Mouse (Mus musculus): ENCODE measurements at regions not wholly inside any gene's neighbourhood (a gene's known extent, or its start where the extent isn't known, plus 50 kb on each side); places are given as distances from the start of the nearest gene placed in this dataset.

DNA sequence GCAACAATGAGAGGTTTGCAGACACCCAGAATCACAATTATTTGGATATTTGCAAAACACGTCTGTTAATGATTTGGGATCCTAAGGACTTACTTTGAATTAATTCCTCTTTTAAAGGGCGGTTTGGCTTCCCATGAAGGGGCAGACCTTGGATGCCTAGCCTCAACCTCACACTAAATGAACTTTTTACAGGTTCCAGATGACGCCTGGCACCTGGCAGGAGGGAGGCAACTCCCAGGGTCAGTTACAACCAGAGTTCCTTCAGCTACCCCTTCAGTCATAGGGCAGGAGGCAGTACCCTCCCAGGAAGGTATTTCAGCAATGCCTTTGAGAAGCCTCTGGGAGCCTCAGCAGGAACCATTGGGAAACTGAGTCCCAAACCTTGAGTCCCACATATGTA, 57.9 kb upstream of the Stx18 start:
- no peaks in the 10 kb centered on the region for H3K9me3 ChIP-seq (ENCODE audit: control insufficient read depth, insufficient read depth, low read depth, low read length)
- no peaks in the 10 kb centered on the region for H3K4me1 ChIP-seq (ENCODE audit: control insufficient read depth in 2 of 2, insufficient read depth in 2 of 2, low read length in 2 of 2, poor library complexity in 1 of 2)
- no peaks in the 10 kb centered on the region for H3K36me3 ChIP-seq (ENCODE audit: control insufficient read depth, insufficient read depth, low read length, poor library complexity, severe bottlenecking)
- H3K4me3 ChIP-seq (ENCODE audit: insufficient read depth in 1 of 2, low read depth in 1 of 2, low read length in 2 of 2, poor library complexity in 1 of 2, severe bottlenecking in 1 of 2): no peak overlapping the region
- no peak for TF ChIP-seq CHD2 (IDR thresholded peaks at IDR 0.05; ENCODE audit: low read depth, low read length)
- TF ChIP-seq MAFK (IDR thresholded peaks at IDR 0.05; ENCODE audit: insufficient read depth, low read depth, low read length): no peak
- no peak for TF ChIP-seq ZNF384 (IDR thresholded peaks at IDR 0.05; ENCODE audit: low read depth, low read length)
- no peak for TF ChIP-seq ZC3H11A (IDR thresholded peaks at IDR 0.05; ENCODE audit: borderline replicate concordance, low read depth, low read length)
- TF ChIP-seq HCFC1 (IDR thresholded peaks at IDR 0.05; ENCODE audit: borderline replicate concordance, insufficient read depth, low read length): no peak
- in situ Hi-C loops (cut with MboI; ENCODE audit: low sequenced_read_pairs in 2 of 2, unreplicated experiment in 2 of 2): no loop called here
- no peak overlapping the region for H3K27ac ChIP-seq (ENCODE audit: insufficient read depth, low read depth, low read length, poor library complexity, severe bottlenecking)
- no peak for DNase-seq (ENCODE audit: low read depth, low spot score)
- H3K9ac ChIP-seq (ENCODE audit: insufficient read depth, low read depth, low read length, poor library complexity, severe bottlenecking): no peak overlapping the region

GRCm38 (mm10) chr5:37976943-37977434, 61.6 kb upstream of the Stx18 start:
- Histone ChIP-seq H3K27ac (ENCODE audit: insufficient read depth, low read depth, low read length, poor library complexity, severe bottlenecking) (no peak overlapping the region), H3K4me3 (ENCODE audit: insufficient read depth in 1 of 2, low read depth in 1 of 2, low read length in 2 of 2, poor library complexity in 1 of 2, severe bottlenecking in 1 of 2) (no peak overlapping the region), H3K9ac (ENCODE audit: insufficient read depth, low read depth, low read length, poor library complexity, severe bottlenecking) (no peak overlapping the region), H3K9me3 (ENCODE audit: control insufficient read depth, insufficient read depth, low read depth, low read length) (no peaks in the 10 kb centered on the region), H3K4me1 (ENCODE audit: control insufficient read depth in 2 of 2, insufficient read depth in 2 of 2, low read length in 2 of 2, poor library complexity in 1 of 2) (no peaks in the 10 kb centered on the region), H3K36me3 (ENCODE audit: control insufficient read depth, insufficient read depth, low read length, poor library complexity, severe bottlenecking) (no peaks in the 10 kb centered on the region)
- DNase-seq (ENCODE audit: low read depth, low spot score): no peak
- TF ChIP-seq CHD2 (IDR thresholded peaks at IDR 0.05; ENCODE audit: low read depth, low read length) (no peak), MAFK (IDR thresholded peaks at IDR 0.05; ENCODE audit: insufficient read depth, low read depth, low read length) (no peak), ZC3H11A (IDR thresholded peaks at IDR 0.05; ENCODE audit: borderline replicate concordance, low read depth, low read length) (no peak), ZNF384 (IDR thresholded peaks at IDR 0.05; ENCODE audit: low read depth, low read length) (no peak), HCFC1 (IDR thresholded peaks at IDR 0.05; ENCODE audit: borderline replicate concordance, insufficient read depth, low read length) (no peak)
- in situ Hi-C loops (cut with MboI; ENCODE audit: low sequenced_read_pairs in 2 of 2, unreplicated experiment in 2 of 2): no loop called here

- in situ Hi-C loops (cut with MboI; ENCODE audit: low sequenced_read_pairs in 2 of 2, unreplicated experiment in 2 of 2): no loop called here
These were observed 65.5 kb upstream of the Stx18 start for GRCm38 (mm10) chr5:37972980-37973545.

GRCm38 (mm10) chr5:37971724-37972123, 66.8 kb upstream of the Stx18 start:
- Histone ChIP-seq H3K4me1 (ENCODE audit: control insufficient read depth in 2 of 2, insufficient read depth in 2 of 2, low read length in 2 of 2, poor library complexity in 1 of 2) (peaks cover 0 to 1% of the 10 kb centered on the region in 2 experiments; a peak in 1 of 4 replicates), H3K27ac (ENCODE audit: insufficient read depth, low read depth, low read length, poor library complexity, severe bottlenecking) (no peak overlapping the region)
- in situ Hi-C loops (cut with MboI; ENCODE audit: low sequenced_read_pairs in 2 of 2, unreplicated experiment in 2 of 2): no loop called here

More at GRCm38 (mm10) chr5:37972980-37973545, 65.5 kb upstream of the Stx18 start:
- no peak overlapping the region for H3K9ac ChIP-seq (ENCODE audit: insufficient read depth, low read depth, low read length, poor library complexity, severe bottlenecking)
- no peak overlapping the region for H3K27ac ChIP-seq (ENCODE audit: insufficient read depth, low read depth, low read length, poor library complexity, severe bottlenecking)
- no peaks in the 10 kb centered on the region for H3K36me3 ChIP-seq (ENCODE audit: control insufficient read depth, insufficient read depth, low read length, poor library complexity, severe bottlenecking)
- DNase-seq (ENCODE audit: low read depth, low spot score): no peak
- H3K9me3 ChIP-seq (ENCODE audit: control insufficient read depth, insufficient read depth, low read depth, low read length): no peaks in the 10 kb centered on the region
- no peaks in the 10 kb centered on the region for H3K4me1 ChIP-seq (ENCODE audit: control insufficient read depth in 2 of 2, insufficient read depth in 2 of 2, low read length in 2 of 2, poor library complexity in 1 of 2)
- no peak overlapping the region for H3K4me3 ChIP-seq (ENCODE audit: insufficient read depth in 1 of 2, low read depth in 1 of 2, low read length in 2 of 2, poor library complexity in 1 of 2, severe bottlenecking in 1 of 2)
- TF ChIP-seq ZNF384 (IDR thresholded peaks at IDR 0.05; ENCODE audit: low read depth, low read length) (no peak), ZC3H11A (IDR thresholded peaks at IDR 0.05; ENCODE audit: borderline replicate concordance, low read depth, low read length) (no peak), MAFK (IDR thresholded peaks at IDR 0.05; ENCODE audit: insufficient read depth, low read depth, low read length) (no peak), CHD2 (IDR thresholded peaks at IDR 0.05; ENCODE audit: low read depth, low read length) (no peak), HCFC1 (IDR thresholded peaks at IDR 0.05; ENCODE audit: borderline replicate concordance, insufficient read depth, low read length) (no peak)

More at GRCm38 (mm10) chr5:37971724-37972123, 66.8 kb upstream of the Stx18 start:
- no peak overlapping the region for H3K9ac ChIP-seq (ENCODE audit: insufficient read depth, low read depth, low read length, poor library complexity, severe bottlenecking)
- H3K9me3 ChIP-seq (ENCODE audit: control insufficient read depth, insufficient read depth, low read depth, low read length): no peaks in the 10 kb centered on the region
- TF ChIP-seq ZC3H11A (IDR thresholded peaks at IDR 0.05; ENCODE audit: borderline replicate concordance, low read depth, low read length) (no peak), HCFC1 (IDR thresholded peaks at IDR 0.05; ENCODE audit: borderline replicate concordance, insufficient read depth, low read length) (no peak), ZNF384 (IDR thresholded peaks at IDR 0.05; ENCODE audit: low read depth, low read length) (no peak), MAFK (IDR thresholded peaks at IDR 0.05; ENCODE audit: insufficient read depth, low read depth, low read length) (no peak), CHD2 (IDR thresholded peaks at IDR 0.05; ENCODE audit: low read depth, low read length) (no peak)
- H3K4me3 ChIP-seq (ENCODE audit: insufficient read depth in 1 of 2, low read depth in 1 of 2, low read length in 2 of 2, poor library complexity in 1 of 2, severe bottlenecking in 1 of 2): peak overlapping the region in 1 of 2 experiments; percentile 64; a peak in 2 of 4 replicates
- no peaks in the 10 kb centered on the region for H3K36me3 ChIP-seq (ENCODE audit: control insufficient read depth, insufficient read depth, low read length, poor library complexity, severe bottlenecking)
- no peak for DNase-seq (ENCODE audit: low read depth, low spot score)
